Mouse (Mus musculus): ENCODE data around the gene Evi5.

DNA sequence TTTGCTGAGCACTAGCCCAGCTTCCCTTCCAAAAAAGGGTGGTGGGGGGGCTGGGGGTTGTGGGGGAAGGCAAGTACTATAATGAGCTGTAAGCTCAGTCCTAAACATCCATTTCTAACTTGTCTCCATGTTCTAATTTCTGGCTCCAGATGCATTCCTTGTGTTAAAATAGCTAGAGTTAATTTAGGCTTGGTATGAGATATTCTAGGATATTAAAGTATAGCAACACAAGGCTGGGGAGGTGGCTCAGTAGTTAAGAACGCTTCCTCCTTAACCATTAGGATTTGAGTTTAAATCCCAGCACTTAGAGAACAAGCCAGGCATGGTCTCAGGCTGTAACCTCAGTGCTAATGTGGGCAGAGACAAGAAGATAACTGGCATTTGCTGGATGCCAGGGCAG lies 21.4 kb upstream of the Evi5 start:
- TF ChIP-seq CTCF (IDR thresholded peaks at IDR 0.05; ENCODE audit: control insufficient read depth, insufficient read depth, insufficient read length) (no peak), MYOG (IDR thresholded peaks at IDR 0.05; ENCODE audit: control insufficient read depth, extremely low read depth, insufficient read length) (no peak), FOSL1 (IDR thresholded peaks at IDR 0.05; ENCODE audit: insufficient read depth, low read length, poor library complexity, severe bottlenecking) (no peak), CEBPB (IDR thresholded peaks at IDR 0.05; ENCODE audit: low read depth) (no peak), USF1 (IDR thresholded peaks at IDR 0.05; ENCODE audit: low read depth) (no peak)
